Mouse (Mus musculus) adrenal gland, adult 18-20 months (tissue): ENCODE data around the gene Gm15517. TPM values are rescaled to one million over a fixed set of nuclear protein-coding genes. Genes with fewer than 3 reads are reported as not detected.
A peak's percentile ranks its signal among the peaks of the same experiment; 100 is the strongest.

ENCODE experiments used
- DNase-seq, 2 experiments: peaks; one replicate each; pipeline ENCODE4 v3.0.0; 2021 to 2022; ENCODE audit warnings: low spot score in 2 of 2
- total RNA-seq, 2 experiments: library from RNA; stranded (reverse); gene quantifications; 1 replicate in 1 of 2; 2 replicates in 1 of 2; pipeline ENCODE4 v1.2.3; 2021

Gm15517 gene
- total RNA-seq, 2 experiments from 2014 or later, result not detected

DNA sequence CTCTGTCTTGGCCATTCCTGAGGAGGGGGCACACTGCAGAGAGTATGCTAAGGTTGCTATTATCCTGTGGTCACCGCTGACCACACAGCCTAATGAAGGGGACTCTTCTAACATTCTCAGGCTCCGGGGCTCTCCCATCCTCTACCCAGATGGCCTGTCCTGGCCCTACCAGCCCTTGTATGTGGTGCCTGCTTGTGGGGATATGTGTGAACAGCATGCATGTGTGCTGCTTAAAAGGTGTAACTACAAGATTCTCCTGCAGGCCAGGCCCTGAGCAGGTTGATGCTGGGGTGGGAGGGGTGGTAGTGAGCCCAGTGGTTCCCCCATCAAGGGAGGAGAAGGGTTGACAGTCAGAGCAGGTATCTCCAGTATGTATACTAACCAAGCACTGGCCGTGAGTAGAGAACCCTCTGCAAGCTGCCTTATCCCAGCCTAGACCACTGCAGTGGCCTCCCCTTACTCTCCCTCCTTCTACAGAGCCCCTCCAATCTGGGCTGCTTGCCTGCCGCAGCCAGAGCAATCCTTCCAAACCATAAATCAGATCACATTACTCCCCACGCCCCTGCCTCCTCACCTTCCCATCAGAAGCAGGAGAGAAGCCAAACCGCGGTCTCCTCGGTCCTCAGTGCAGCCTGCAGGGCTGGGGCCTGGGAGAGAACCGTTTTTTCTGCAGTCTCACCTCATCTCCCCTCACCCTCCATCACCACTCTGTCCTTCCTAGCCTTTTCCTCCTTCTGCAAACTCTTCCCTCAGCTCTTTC lies 46.2 kb downstream of the Gm15517 start:
- no peak for DNase-seq

DNA sequence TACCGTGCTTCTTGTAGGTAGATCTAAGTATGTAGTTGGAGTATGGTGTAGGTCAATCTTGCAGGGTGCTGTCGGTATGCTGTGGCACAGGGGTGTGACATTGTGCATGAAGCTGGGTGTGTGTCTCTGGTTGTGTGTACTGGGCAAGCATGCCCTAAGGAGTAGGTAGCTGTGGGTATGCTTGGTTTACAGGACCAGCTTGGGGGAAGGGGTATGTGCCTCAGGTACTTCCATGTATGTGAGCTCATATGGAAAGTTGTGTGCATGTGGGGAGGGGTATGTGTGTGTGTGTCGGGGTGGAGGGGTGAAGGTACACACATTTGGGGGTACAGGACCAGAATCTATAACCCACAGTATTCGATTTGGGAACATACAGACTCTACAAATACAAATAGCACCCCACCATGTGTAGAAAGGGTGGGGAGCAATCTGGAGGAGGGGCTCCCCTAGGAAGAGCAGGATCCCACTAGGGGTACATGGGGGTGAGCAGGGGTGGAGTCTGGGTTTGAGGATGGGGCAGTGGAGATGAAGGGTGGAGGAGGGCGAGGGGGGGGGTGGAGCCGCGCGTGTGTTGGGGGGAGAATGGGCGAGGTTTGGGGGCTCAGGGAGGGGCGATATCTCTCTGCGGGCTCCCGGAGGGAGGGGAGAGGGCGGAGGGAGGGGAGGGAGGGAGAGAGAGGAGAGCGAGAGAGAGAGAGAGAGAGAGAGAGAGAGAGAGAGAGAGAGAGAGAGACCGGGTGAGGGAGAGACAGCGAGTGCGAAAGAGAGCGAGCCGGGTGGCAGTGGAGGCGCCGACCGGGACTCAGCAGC lies 48.4 kb downstream of the Gm15517 start, which contains the start of gene Shank1:
Shank1 (plus strand) TSS at position 779 of the 810 bp plus-strand sequence.
- no peak for DNase-seq

GRCm38 (mm10) chr7:44310285-44310877 lies 49.1 kb downstream of the Gm15517 start:
- DNase-seq, result no peak

DNA sequence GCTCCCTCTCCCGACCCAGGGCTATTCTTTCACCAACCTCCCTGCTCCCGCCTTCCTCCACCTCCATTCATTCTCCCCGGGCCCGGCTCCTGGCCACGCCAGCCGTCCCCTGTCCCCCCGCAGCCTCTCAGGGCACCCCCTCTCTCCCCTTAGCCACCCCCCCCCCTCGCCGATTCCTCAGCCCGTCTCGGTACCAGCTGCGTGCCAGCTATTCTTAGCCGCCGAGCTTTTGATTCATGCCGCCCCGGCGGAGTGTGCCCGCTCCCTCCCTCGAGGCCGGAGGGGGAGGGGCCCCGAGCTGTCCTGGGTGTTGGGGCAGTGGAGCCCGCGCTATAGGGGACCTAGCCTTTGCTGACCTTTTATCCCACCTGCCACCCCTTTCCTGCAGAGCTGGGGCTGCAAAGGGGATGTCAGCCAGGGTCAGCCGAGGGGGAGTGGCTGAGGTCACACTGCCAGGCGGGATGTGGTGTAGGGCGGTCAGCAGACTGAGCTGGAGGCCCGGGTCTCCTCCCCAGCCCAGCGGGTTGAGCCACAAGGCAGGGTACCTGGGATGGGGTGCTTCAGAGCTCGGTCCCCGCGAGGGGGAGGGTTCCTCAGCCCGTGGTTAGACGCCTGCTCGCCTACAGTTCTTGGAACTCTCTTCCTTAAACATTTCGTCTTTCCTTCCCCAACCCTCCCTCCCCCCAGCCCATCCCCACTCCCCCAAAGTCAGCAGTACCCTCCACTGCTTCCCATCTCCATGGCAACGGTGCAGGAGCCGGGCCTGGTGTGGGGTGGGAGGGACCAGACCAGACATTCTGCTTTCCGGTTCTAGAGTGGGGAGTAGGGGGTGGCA lies 49.8 kb downstream of the Gm15517 start:
- DNase-seq, result peak; percentile 26 to 41

Other genes with a start within 250 kb of the Gm15517 start
- gene Klk1b26, start 249.3 kb upstream of the Gm15517 start, total RNA-seq, result not detected
- not detected for gene Klk1b27, start 209.2 kb upstream of the Gm15517 start, total RNA-seq
- gene Klk1b21, start 159.1 kb upstream of the Gm15517 start, total RNA-seq, result not detected
- not detected for gene Klk1b22, start 148.8 kb upstream of the Gm15517 start, total RNA-seq
- not detected for gene Klk1b16, start 124.7 kb upstream of the Gm15517 start, total RNA-seq
- gene Klk1b24, start 73.2 kb upstream of the Gm15517 start, total RNA-seq, result not detected
- not detected for gene Klk1b3, start 63.3 kb upstream of the Gm15517 start, total RNA-seq
- gene Klk1b4, start 54.0 kb upstream of the Gm15517 start, total RNA-seq, result not detected
- not detected for gene Klk1b5, start 45.5 kb upstream of the Gm15517 start, total RNA-seq
- gene Klk1, start 36.1 kb upstream of the Gm15517 start, total RNA-seq, result under 1 TPM in 1 of 2 experiments, not detected in 1; 0.32 TPM
- not detected for gene Gm36864, start 25.3 kb upstream of the Gm15517 start, total RNA-seq
- 1 to 10 TPM in 1 of 2 experiments, under 1 TPM in 1; 0.70 to 1.2 TPM for gene 1700028J19Rik, start 14.8 kb upstream of the Gm15517 start, total RNA-seq
- gene 2410002F23Rik, start 14.7 kb upstream of the Gm15517 start, total RNA-seq, result 100 to 1,000 TPM in 1 of 2 experiments, 10 to 100 TPM in 1; 65.0 to 100 TPM
- gene Acp4, start 4.1 kb upstream of the Gm15517 start, total RNA-seq, result not detected
- 1 to 10 TPM; 3.8 to 4.4 TPM for gene Clec11a, start 45.5 kb downstream of the Gm15517 start, total RNA-seq
- gene Shank1, start 48.8 kb downstream of the Gm15517 start, total RNA-seq, result 10 to 100 TPM in 1 of 2 experiments, 1 to 10 TPM in 1; 7.7 to 10.0 TPM
- gene Syt3, start 122.7 kb downstream of the Gm15517 start, total RNA-seq, result 1 to 10 TPM; 4.7 to 6.9 TPM
- gene 1700008O03Rik, start 124.4 kb downstream of the Gm15517 start, total RNA-seq, result 1 to 10 TPM in 1 of 2 experiments, under 1 TPM in 1; 0.86 to 1.0 TPM
- gene Lrrc4b, start 167.6 kb downstream of the Gm15517 start, total RNA-seq, result 1 to 10 TPM; 5.0 to 7.3 TPM
- not detected for gene Aspdh, start 203.9 kb downstream of the Gm15517 start, total RNA-seq
- 10 to 100 TPM; 40.0 to 42.6 TPM for gene Josd2, start 206.5 kb downstream of the Gm15517 start, total RNA-seq
- gene Emc10, start 235.1 kb downstream of the Gm15517 start, total RNA-seq, result 100 to 1,000 TPM in 1 of 2 experiments, 10 to 100 TPM in 1; 95.4 to 101 TPM
- 1 to 10 TPM; 5.6 to 8.9 TPM for gene Fam71e1, start 235.1 kb downstream of the Gm15517 start, total RNA-seq